ENCODE assay signal across 12 mouse cellular contexts in the genomic region with DNA sequence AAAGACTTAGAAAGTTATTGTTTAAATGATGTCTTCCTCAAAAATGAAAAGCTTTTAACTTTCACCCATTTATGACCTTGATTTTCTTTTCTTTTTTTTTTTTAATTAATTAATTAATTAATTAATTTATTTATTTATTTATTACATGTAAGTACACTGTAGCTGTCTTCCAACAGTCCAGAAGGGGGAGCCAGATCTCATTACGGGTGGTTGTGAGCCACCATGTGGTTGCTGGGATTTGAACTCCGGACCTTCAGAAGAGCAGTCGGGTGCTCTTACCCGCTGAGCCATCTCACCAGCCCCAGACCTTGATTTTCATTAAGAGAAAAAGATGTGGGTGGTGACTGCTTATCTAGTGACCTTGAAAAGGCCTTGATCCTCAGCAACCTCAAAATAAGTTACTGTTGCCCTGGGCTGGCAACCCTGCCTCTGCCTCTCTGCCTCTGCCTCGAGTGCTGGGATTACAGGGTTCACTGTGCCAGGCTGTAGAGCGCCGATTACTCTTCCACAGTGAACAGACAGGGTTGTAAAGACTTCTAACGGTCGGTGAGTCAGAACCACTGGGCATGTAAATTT. TPM values are rescaled to one million over a fixed set of nuclear protein-coding genes. Genes with fewer than 3 reads are reported as not detected.
DNase-seq lines count a peak whose midpoint lies in the region; TF ChIP-seq lines count a peak whose summit lies in the region.
"Had no signal": no experiment of that assay in that cellular context is flagged by ENCODE, and none has a peak within 500 bp of the region (broad histone marks: within the 10 kb centered on the region; RNA-seq: fewer than 3 reads in every experiment).

No protein-coding gene starts in this region.

- no peak for TF ChIP-seq POLR2A in thymus, adult 2 months (IDR thresholded peaks at IDR 0.05; ENCODE audit: control insufficient read depth, extremely low read depth, insufficient read depth, low read length, poor library complexity)

- peak; percentile 12 for DNase-seq in embryo, embryonic 11 days
- DNase-seq in embryo, embryonic 10 days (ENCODE audit: low spot score) = no peak
- DNase-seq in left cerebral cortex, adult 2 months (ENCODE audit: extremely low spot score in 1 of 2, low spot score in 2 of 2) = no peak
- no peak for DNase-seq in left cerebral cortex, postnatal 25 days (ENCODE audit: low spot score in 2 of 2)
- DNase-seq in A20 (ENCODE audit: low read depth, low spot score) (peak; percentile 38), ZHBTc4 (ENCODE audit: low read depth, low spot score) (peak; percentile 62)
- no peak for DNase-seq in layer of hippocampus, adult 8-10 months (ENCODE audit: low spot score in 2 of 2)
- DNase-seq in thymus, adult 2 months = no peak
- DNase-seq: left cerebral cortex, postnatal 4 days; right cerebral cortex, postnatal 14 days had no signal

- peaks cover 61% of the 10 kb centered on the region for H3K36me3 ChIP-seq in thymus, adult 2 months (ENCODE audit: control insufficient read depth, insufficient read depth, low read length)

- no peaks in the 10 kb centered on the region for H3K4me1 ChIP-seq in thymus, adult 2 months (replicated peaks; ENCODE audit: control insufficient read depth, insufficient read depth, low read length)
- H3K4me1 ChIP-seq: stomach, embryonic 15.5 days had no signal

- no peaks in the 10 kb centered on the region for H3K27me3 ChIP-seq in thymus, adult 2 months (ENCODE audit: control insufficient read depth, insufficient read depth, low read length)
- H3K27me3 ChIP-seq: stomach, embryonic 15.5 days had no signal

- H3K4me3 ChIP-seq in left cerebral cortex, adult 2 months = no peak overlapping the region
- H3K4me3 ChIP-seq in thymus, adult 2 months (ENCODE audit: control insufficient read depth, insufficient read depth, low read length) = no peak overlapping the region
- H3K4me3 ChIP-seq: stomach, embryonic 15.5 days had no signal

- intact Hi-C loops in left cerebral cortex, adult 2 months (cut with DNase I) = loop anchor here (10.0 kb wide), 2 partner anchors 91 to 1421 kb away; no protein-coding TSS in a partner anchor
- intact Hi-C loops in left cerebral cortex, postnatal 25 days (cut with DNase I) = loop anchor here (10.0 kb wide), 1 partner anchor 1441 kb away; no protein-coding TSS in a partner anchor

- peak; percentile 30 for TF ChIP-seq CTCF in left cerebral cortex, adult 2 months (IDR thresholded peaks at IDR 0.05)
- no peak for TF ChIP-seq CTCF in thymus, adult 2 months (IDR thresholded peaks at IDR 0.05; ENCODE audit: borderline replicate concordance, control insufficient read depth, extremely low read depth, insufficient read depth, low read length, poor library complexity)

- H3K27ac ChIP-seq in left cerebral cortex, adult 2 months = no peak overlapping the region
- no peak overlapping the region for H3K27ac ChIP-seq in thymus, adult 2 months (ENCODE audit: control insufficient read depth, insufficient read depth, low read length)
- H3K27ac ChIP-seq: stomach, embryonic 15.5 days had no signal

- 94% methylated on average over 9 of the region's 9 CpGs for WGBS in thymus, adult 2 months

RNA-seq across cellular contexts. Expression of gene Rbm20, which starts 33.0 kb away (rescaled TPM):
- total RNA-seq in left cerebral cortex, adult 2 months (2021) = 1 to 10 TPM; 4.0 to 5.8 TPM
- total RNA-seq in left cerebral cortex, postnatal 25 days (2021) = 1 to 10 TPM; 4.1 to 4.9 TPM
- total RNA-seq in layer of hippocampus, adult 8-10 months (2022) = 1 to 10 TPM; 1.8 to 4.0 (median 3.2) TPM
- 1.4 and 9.8 TPM in 2 replicates for polyA plus RNA-seq in thymus, adult 2 months (2012; rRNA removed)
- total RNA-seq: hematopoietic stem cell, adult 5-6 weeks had no signal

RNA-seq across cellular contexts. Expression of gene Smc3, which starts 43.9 kb away (rescaled TPM):
- 10 to 100 TPM; 37.6 to 39.3 TPM for total RNA-seq in left cerebral cortex, adult 2 months (2021)
- 10 to 100 TPM; 35.0 to 37.1 TPM for total RNA-seq in left cerebral cortex, postnatal 25 days (2021)
- 10 to 100 TPM; 39.1 to 47.5 (median 43.6) TPM for total RNA-seq in layer of hippocampus, adult 8-10 months (2022)
- 8.7 and 9.0 TPM in 2 replicates for polyA plus RNA-seq in thymus, adult 2 months (2012; rRNA removed)

RNA-seq across cellular contexts. Expression of gene Nutf2-ps1, which starts 55.2 kb away (rescaled TPM):
- total RNA-seq in left cerebral cortex, adult 2 months (2021) = 10 to 100 TPM; 45.3 to 50.5 TPM
- total RNA-seq in left cerebral cortex, postnatal 25 days (2021) = 10 to 100 TPM; 42.7 to 54.4 TPM
- 10 to 100 TPM; 37.1 to 57.5 (median 47.8) TPM for total RNA-seq in layer of hippocampus, adult 8-10 months (2022)
- polyA plus RNA-seq in thymus, adult 2 months (2012; rRNA removed) = 171 and 197 TPM in 2 replicates

Comparison
In these comparisons a context has a peak if more than half of its experiments do, and no peak if none do; other contexts are left out.
1. DNase-seq: peak in embryo, embryonic 11 days (single experiment), A20 (single experiment) and ZHBTc4 (single experiment); none in embryo, embryonic 10 days (single experiment), left cerebral cortex, adult 2 months (0 of 2), left cerebral cortex, postnatal 25 days (0 of 2), layer of hippocampus, adult 8-10 months (0 of 2) and thymus, adult 2 months (single experiment).